Mouse (Mus musculus): ENCODE results near the gene Neu1. TPM values are rescaled to one million over a fixed set of nuclear protein-coding genes. Genes with fewer than 3 reads are reported as not detected.

Gene Neu1
- total RNA-seq, 2 experiments from 2014 or later: 13.2 to 16.5 TPM

Other genes starting within 250 kb of the Neu1 start
- 10 to 100 TPM; 22.8 to 24.7 TPM for gene C4b, start 187.4 kb upstream of the Neu1 start, total RNA-seq (2021)
- not detected for gene Cyp21a1, start 126.7 kb upstream of the Neu1 start, total RNA-seq (2021)
- 10 to 100 TPM in 1 of 2 experiments, 1 to 10 TPM in 1; 10.0 to 11.1 TPM for gene Stk19, start 94.3 kb upstream of the Neu1 start, total RNA-seq (2021)
- gene Dxo, start 94.2 kb upstream of the Neu1 start, total RNA-seq (2021): 10 to 100 TPM; 12.4 to 17.3 TPM
- gene Skiv2l, start 81.0 kb upstream of the Neu1 start, total RNA-seq (2021): 10 to 100 TPM; 22.6 to 24.5 TPM
- gene Nelfe, start 80.9 kb upstream of the Neu1 start, total RNA-seq (2021): 10 to 100 TPM; 13.7 to 15.3 TPM
- 1 to 10 TPM; 4.4 to 7.5 TPM for gene Cfb, start 68.7 kb upstream of the Neu1 start, total RNA-seq (2021)
- gene Zbtb12, start 51.8 kb upstream of the Neu1 start, total RNA-seq (2021): 1 to 10 TPM; 7.5 to 7.7 TPM
- not detected for gene Gm20547, start 49.2 kb upstream of the Neu1 start, total RNA-seq (2021)
- 1 to 10 TPM; 3.1 to 4.4 TPM for gene C2, start 33.0 kb upstream of the Neu1 start, total RNA-seq (2021)
- gene Ehmt2, start 32.8 kb upstream of the Neu1 start, total RNA-seq (2021): 10 to 100 TPM; 44.6 to 49.8 TPM
- not detected for gene Slc44a4, start 16.8 kb upstream of the Neu1 start, total RNA-seq (2021)
- gene Hspa1b, start 28.0 kb downstream of the Neu1 start, total RNA-seq (2021): 1 to 10 TPM; 2.8 to 4.5 TPM
- gene Gm20481, start 38.7 kb downstream of the Neu1 start, total RNA-seq (2021): not detected
- 1 to 10 TPM; 4.2 to 4.6 TPM for gene Hspa1a, start 40.9 kb downstream of the Neu1 start, total RNA-seq (2021)
- 1 to 10 TPM; 7.8 to 9.2 TPM for gene Hspa1l, start 41.5 kb downstream of the Neu1 start, total RNA-seq (2021)
- 10 to 100 TPM; 16.0 to 17.4 TPM for gene Lsm2, start 50.6 kb downstream of the Neu1 start, total RNA-seq (2021)
- gene Vars, start 69.7 kb downstream of the Neu1 start, total RNA-seq (2021): 10 to 100 TPM; 26.7 to 27.4 TPM
- gene Vwa7, start 85.3 kb downstream of the Neu1 start, total RNA-seq (2021): 1 to 10 TPM; 8.4 to 9.3 TPM
- not detected for gene Sapcd1, start 96.8 kb downstream of the Neu1 start, total RNA-seq (2021)
- gene Msh5, start 115.5 kb downstream of the Neu1 start, total RNA-seq (2021): under 1 TPM; 0.25 to 0.70 TPM
- gene Clic1, start 118.7 kb downstream of the Neu1 start, total RNA-seq (2021): 10 to 100 TPM; 41.7 to 44.0 TPM
- gene Ddah2, start 127.8 kb downstream of the Neu1 start, total RNA-seq (2021): 10 to 100 TPM; 27.5 to 27.6 TPM
- under 1 TPM in 1 of 2 experiments, not detected in 1; 0.56 TPM for gene Ly6g6c, start 134.1 kb downstream of the Neu1 start, total RNA-seq (2021)
- gene Mpig6b, start 134.9 kb downstream of the Neu1 start, total RNA-seq (2021): under 1 TPM; 0.42 to 0.49 TPM
- gene Ly6g6e, start 145.6 kb downstream of the Neu1 start, total RNA-seq (2021): not detected
- gene Ly6g6d, start 146.8 kb downstream of the Neu1 start, total RNA-seq (2021): under 1 TPM; 0.70 to 0.80 TPM
- gene Ly6g6f, start 154.4 kb downstream of the Neu1 start, total RNA-seq (2021): not detected
- gene Abhd16a, start 158.0 kb downstream of the Neu1 start, total RNA-seq (2021): 10 to 100 TPM; 54.6 to 61.1 TPM
- not detected for gene Ly6g5c, start 177.0 kb downstream of the Neu1 start, total RNA-seq (2021)
- not detected for gene Ly6g5b, start 184.2 kb downstream of the Neu1 start, total RNA-seq (2021)
- 1 to 10 TPM; 8.0 to 9.6 TPM for gene Gpank1, start 190.2 kb downstream of the Neu1 start, total RNA-seq (2021)
- 100 to 1,000 TPM; 163 to 164 TPM for gene Csnk2b, start 190.8 kb downstream of the Neu1 start, total RNA-seq (2021)
- gene D17H6S53E, start 195.1 kb downstream of the Neu1 start, total RNA-seq (2021): 10 to 100 TPM; 25.7 to 26.4 TPM
- not detected for gene Apom, start 200.8 kb downstream of the Neu1 start, total RNA-seq (2021)
- 100 to 1,000 TPM; 243 to 268 TPM for gene Bag6, start 203.9 kb downstream of the Neu1 start, total RNA-seq (2021)
- 100 to 1,000 TPM; 122 to 127 TPM for gene Prrc2a, start 233.6 kb downstream of the Neu1 start, total RNA-seq (2021)
- 1 to 10 TPM; 2.0 to 6.2 TPM for gene Aif1, start 244.8 kb downstream of the Neu1 start, total RNA-seq (2021)

Measured in heart, postnatal 36 days (tissue).